Comparison of ENCODE assay signal across 14 mouse cellular contexts in genomic region chr1:191622801-191623200, GRCm38 (mm10). TPM values are rescaled to one million over a fixed set of nuclear protein-coding genes. Genes with fewer than 3 reads are reported as not detected.
DNase-seq lines count a peak whose midpoint lies in the region; ATAC-seq lines count a peak whose summit lies in the region.
"Had no signal": no experiment of that assay in that cellular context is flagged by ENCODE, and none has a peak within 500 bp of the region (broad histone marks: within the 10 kb centered on the region; RNA-seq: fewer than 3 reads in every experiment).

No protein-coding gene starts in this region.

- intact Hi-C loops in heart, postnatal 36 days (cut with DNase I) = loop anchor here (5.0 kb wide), 1 partner anchor 94 kb away; the partner anchor contains the start of gene Lpgat1

- H3K4me3 ChIP-seq in hindbrain, embryonic 14.5 days (replicated peaks; ENCODE audit: low read length) = no peak overlapping the region
- H3K4me3 ChIP-seq: lung, embryonic 15.5 days had no signal

- no peak overlapping the region for H3K9ac ChIP-seq in hindbrain, embryonic 14.5 days
- H3K9ac ChIP-seq: lung, embryonic 15.5 days had no signal

- peaks cover 52% of the 10 kb centered on the region for H3K36me3 ChIP-seq in hindbrain, embryonic 14.5 days (replicated peaks; ENCODE audit: control insufficient read depth, insufficient read depth)

- peak; percentile 39 to 45 for DNase-seq in frontal cortex, postnatal 36 days (ENCODE audit: low spot score in 2 of 2)
- DNase-seq in frontal cortex, postnatal 25 days (ENCODE audit: low spot score in 2 of 2) = no peak
- DNase-seq in 3T3-L1 (ENCODE audit: low read depth, low spot score) = peak; percentile 64
- DNase-seq in gastrocnemius, postnatal 10 days = peak; percentile 34
- DNase-seq in heart, postnatal 36 days = peak; percentile 32 to 42
- no peak for DNase-seq in hindbrain, embryonic 14.5 days (ENCODE audit: low spot score)
- DNase-seq in layer of hippocampus, adult 8-10 months (ENCODE audit: low spot score in 2 of 2) = no peak
- DNase-seq: kidney, postnatal 14 days; thymus, adult 18-20 months had no signal

- ATAC-seq in megakaryocyte-erythroid progenitor cell, adult 5-6 weeks (replicated peaks; ENCODE audit: low FRiP score, low TSS enrichment, poor library complexity, severe bottlenecking) = no peak
- no peak for ATAC-seq in hindbrain, embryonic 14.5 days (ENCODE audit: low FRiP score)
- ATAC-seq: forebrain, embryonic 16.5 days; hindbrain, postnatal 0 days had no signal

- no peaks in the 10 kb centered on the region for H3K9me3 ChIP-seq in hindbrain, embryonic 14.5 days (ENCODE audit: control insufficient read depth, low read length)
- H3K9me3 ChIP-seq: lung, embryonic 15.5 days had no signal

- no peaks in the 10 kb centered on the region for H3K4me1 ChIP-seq in hindbrain, embryonic 14.5 days (replicated peaks; ENCODE audit: control insufficient read depth, insufficient read depth, low read length)

- H3K4me2 ChIP-seq in hindbrain, embryonic 14.5 days (replicated peaks) = no peak overlapping the region
- H3K4me2 ChIP-seq: lung, embryonic 15.5 days; midbrain, embryonic 11.5 days had no signal

- H3K27ac ChIP-seq in hindbrain, embryonic 14.5 days = no peak overlapping the region
- H3K27ac ChIP-seq: hindbrain, postnatal 0 days; lung, embryonic 15.5 days had no signal

- H3K27me3 ChIP-seq in hindbrain, embryonic 14.5 days (ENCODE audit: control insufficient read depth, insufficient read depth, low read length) = no peaks in the 10 kb centered on the region
- H3K27me3 ChIP-seq: lung, embryonic 15.5 days had no signal

- 95% methylated on average over 8 of the region's 8 CpGs for WGBS in hindbrain, embryonic 14.5 days

RNA-seq across cellular contexts. Expression of gene Ints7, which starts 47.4 kb away (rescaled TPM):
- 10 to 100 TPM; 11.9 to 17.7 TPM for total RNA-seq in gastrocnemius, postnatal 10 days (2021)
- total RNA-seq in heart, postnatal 36 days (2021) = 10 to 100 TPM; 10.4 to 11.4 TPM
- total RNA-seq in megakaryocyte-erythroid progenitor cell, adult 5-6 weeks (2014; fragmentation: Nextera tagmentation) = 74.9 and 91.0 TPM in 2 replicates
- 78.2 and 79.8 TPM in 2 replicates for total RNA-seq in megakaryocyte-erythroid progenitor cell, adult 5-6 weeks (2017)
- 28.7 and 34.7 TPM in 2 replicates for polyA plus RNA-seq in hindbrain, embryonic 14.5 days (2014; fragmentation: Nextera tagmentation; extraction: Ambion mirVana)
- total RNA-seq in layer of hippocampus, adult 8-10 months (2022) = 10 to 100 TPM; 24.2 to 27.6 (median 25.9) TPM

RNA-seq across cellular contexts. Expression of gene Dtl, which starts 47.5 kb away (rescaled TPM):
- 1 to 10 TPM; 3.4 to 5.7 TPM for total RNA-seq in gastrocnemius, postnatal 10 days (2021)
- under 1 TPM; 0.19 to 0.31 TPM for total RNA-seq in heart, postnatal 36 days (2021)
- total RNA-seq in megakaryocyte-erythroid progenitor cell, adult 5-6 weeks (2014; fragmentation: Nextera tagmentation) = 109 TPM in 2 replicates
- total RNA-seq in megakaryocyte-erythroid progenitor cell, adult 5-6 weeks (2017) = 83.5 and 88.3 TPM in 2 replicates
- 7.7 and 7.8 TPM in 2 replicates for polyA plus RNA-seq in hindbrain, embryonic 14.5 days (2014; fragmentation: Nextera tagmentation; extraction: Ambion mirVana)
- total RNA-seq in layer of hippocampus, adult 8-10 months (2022) = under 1 TPM; 0.55 to 0.96 (median 0.75) TPM

Comparison
In these comparisons a context has a peak if more than half of its experiments do, and no peak if none do; other contexts are left out.
1. DNase-seq: peak in frontal cortex, postnatal 36 days (2 of 2), 3T3-L1 (single experiment), gastrocnemius, postnatal 10 days (single experiment) and heart, postnatal 36 days (2 of 2); none in frontal cortex, postnatal 25 days (0 of 2), hindbrain, embryonic 14.5 days (single experiment) and layer of hippocampus, adult 8-10 months (0 of 2).
2. RNA of gene Dtl, which starts 47.5 kb away (total RNA-seq): 83.5 to 109 TPM in megakaryocyte-erythroid progenitor cell, adult 5-6 weeks; 3.4 to 5.7 TPM in gastrocnemius, postnatal 10 days, 0.55 to 0.96 TPM in layer of hippocampus, adult 8-10 months and 0.19 to 0.31 TPM in heart, postnatal 36 days; every median in the first group is over 10 times any median in the second.